Mouse (Mus musculus): Measurements from ENCODE around the gene Pip4k2a. TPM values are rescaled to one million over a fixed set of nuclear protein-coding genes. Genes with fewer than 3 reads are reported as not detected.

Gene Pip4k2a
- polyA plus RNA-seq, 1 experiment from 2014 or later = 14.9 TPM

DNA sequence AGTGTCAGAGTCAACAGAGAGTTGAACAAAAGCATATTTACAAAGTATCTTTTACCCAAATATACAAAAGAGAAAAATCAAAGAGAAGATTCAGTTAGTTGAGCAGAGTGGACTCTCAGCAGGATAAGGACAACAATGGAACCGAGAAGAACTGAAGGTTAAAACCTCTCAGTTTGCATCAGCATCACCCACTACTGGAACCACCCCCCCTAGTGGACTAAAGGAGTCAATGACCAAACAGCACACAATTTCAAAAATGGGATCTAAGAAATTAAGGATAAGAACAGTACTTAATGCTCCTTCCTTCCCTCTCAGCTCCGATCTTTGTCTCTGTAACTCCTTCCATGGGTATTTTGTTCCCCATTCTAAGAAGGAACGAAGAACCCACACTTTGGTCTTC is 113.6 kb downstream of the Pip4k2a start:
- ATAC-seq (ENCODE audit: insufficient number of reproducible peaks, insufficient read depth, low FRiP score, low read depth) = no peak
- H3K27me3 ChIP-seq (ENCODE audit: control insufficient read depth, insufficient read depth, low read length) = no peaks in the 10 kb centered on the region
- H3K9me3 ChIP-seq (ENCODE audit: control insufficient read depth, low read depth, low read length) = no peaks in the 10 kb centered on the region
- H3K36me3 ChIP-seq (ENCODE audit: control insufficient read depth, insufficient read depth, low read length) = no peaks in the 10 kb centered on the region
- H3K4me3 ChIP-seq (ENCODE audit: low read depth, low read length) = no peak overlapping the region
- H3K4me1 ChIP-seq (ENCODE audit: control insufficient read depth, insufficient read depth, low read length) = no peaks in the 10 kb centered on the region
- H3K27ac ChIP-seq (ENCODE audit: low read length) = no peak overlapping the region
- 80% methylated on average over 3 of the region's 3 CpGs for WGBS
- H3K9ac ChIP-seq (replicated peaks; ENCODE audit: low read depth, low read length) = no peak overlapping the region
- H3K4me2 ChIP-seq (replicated peaks; ENCODE audit: low read depth, low read length) = no peak overlapping the region

- whole genome bisulfite sequencing = 95% methylated on average over 7 of the region's 7 CpGs
- no peak overlapping the region for H3K4me3 ChIP-seq (ENCODE audit: low read depth, low read length)
- H3K27ac ChIP-seq (ENCODE audit: low read length) = no peak overlapping the region
- no peak overlapping the region for H3K4me2 ChIP-seq (replicated peaks; ENCODE audit: low read depth, low read length)
- no peaks in the 10 kb centered on the region for H3K9me3 ChIP-seq (ENCODE audit: control insufficient read depth, low read depth, low read length)
- no peaks in the 10 kb centered on the region for H3K4me1 ChIP-seq (ENCODE audit: control insufficient read depth, insufficient read depth, low read length)
- no peak overlapping the region for H3K9ac ChIP-seq (replicated peaks; ENCODE audit: low read depth, low read length)
- ATAC-seq (ENCODE audit: insufficient number of reproducible peaks, insufficient read depth, low FRiP score, low read depth) = no peak
- H3K36me3 ChIP-seq (ENCODE audit: control insufficient read depth, insufficient read depth, low read length) = no peaks in the 10 kb centered on the region
- no peaks in the 10 kb centered on the region for H3K27me3 ChIP-seq (ENCODE audit: control insufficient read depth, insufficient read depth, low read length)
These were observed 123.3 kb downstream of the Pip4k2a start for GRCm38 (mm10) chr2:18874626-18875025.

DNA sequence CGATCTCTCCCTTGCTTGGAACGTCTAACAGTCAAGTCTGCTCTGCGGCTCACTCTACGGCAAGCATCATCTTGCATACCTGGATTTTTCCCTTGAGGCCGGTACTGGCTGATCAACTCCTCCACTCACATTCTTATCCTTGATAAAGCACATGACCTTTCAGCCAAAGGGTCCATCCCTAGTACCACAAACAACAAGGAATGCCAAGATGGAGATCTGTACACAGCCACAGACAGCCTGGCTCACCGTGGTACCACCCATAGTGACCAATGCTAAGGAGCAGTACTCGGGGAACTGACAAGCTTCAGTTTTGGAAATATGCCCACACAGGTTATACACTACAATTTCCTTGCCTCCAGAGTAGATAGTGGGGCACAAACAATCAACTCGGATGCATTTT is 123.9 kb downstream of the Pip4k2a start:
- Histone ChIP-seq H3K4me1 (ENCODE audit: control insufficient read depth, insufficient read depth, low read length) (no peaks in the 10 kb centered on the region), H3K36me3 (ENCODE audit: control insufficient read depth, insufficient read depth, low read length) (no peaks in the 10 kb centered on the region), H3K4me3 (ENCODE audit: low read depth, low read length) (no peak overlapping the region), H3K4me2 (replicated peaks; ENCODE audit: low read depth, low read length) (no peak overlapping the region), H3K27me3 (ENCODE audit: control insufficient read depth, insufficient read depth, low read length) (no peaks in the 10 kb centered on the region), H3K9ac (replicated peaks; ENCODE audit: low read depth, low read length) (no peak overlapping the region), H3K27ac (ENCODE audit: low read length) (no peak overlapping the region), H3K9me3 (ENCODE audit: control insufficient read depth, low read depth, low read length) (no peaks in the 10 kb centered on the region)
- WGBS = 86% methylated on average over 8 of the region's 8 CpGs
- no peak for ATAC-seq (ENCODE audit: insufficient number of reproducible peaks, insufficient read depth, low FRiP score, low read depth)

- no peak overlapping the region for H3K4me3 ChIP-seq (ENCODE audit: low read depth, low read length)
- H3K9ac ChIP-seq (replicated peaks; ENCODE audit: low read depth, low read length) = no peak overlapping the region
- H3K9me3 ChIP-seq (ENCODE audit: control insufficient read depth, low read depth, low read length) = no peaks in the 10 kb centered on the region
- no peak for ATAC-seq (ENCODE audit: insufficient number of reproducible peaks, insufficient read depth, low FRiP score, low read depth)
- no peaks in the 10 kb centered on the region for H3K36me3 ChIP-seq (ENCODE audit: control insufficient read depth, insufficient read depth, low read length)
- 72% methylated on average over 3 of the region's 3 CpGs for WGBS
- no peak overlapping the region for H3K27ac ChIP-seq (ENCODE audit: low read length)
- no peak overlapping the region for H3K4me2 ChIP-seq (replicated peaks; ENCODE audit: low read depth, low read length)
- no peaks in the 10 kb centered on the region for H3K27me3 ChIP-seq (ENCODE audit: control insufficient read depth, insufficient read depth, low read length)
- H3K4me1 ChIP-seq (ENCODE audit: control insufficient read depth, insufficient read depth, low read length) = no peaks in the 10 kb centered on the region
These were observed 124.5 kb downstream of the Pip4k2a start for GRCm38 (mm10) chr2:18873440-18873839.

DNA sequence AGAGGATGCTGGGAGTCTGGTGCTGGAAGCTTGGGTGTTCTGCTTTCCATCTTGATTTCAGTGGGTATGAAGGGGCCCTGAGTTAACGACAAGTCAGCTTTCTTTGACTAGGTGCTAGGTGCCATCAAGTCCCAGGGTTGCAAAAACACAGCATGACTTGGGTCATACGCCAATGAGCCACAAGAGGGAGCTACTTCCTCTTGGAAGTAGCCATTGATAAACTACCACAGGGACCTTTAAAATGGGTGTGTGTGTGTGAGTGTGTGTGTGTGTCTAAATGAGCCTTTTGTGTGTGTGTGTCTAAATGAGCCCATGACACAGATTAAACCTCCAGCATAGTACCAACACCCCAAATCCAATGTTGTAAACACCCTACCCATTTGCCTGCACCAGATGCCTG is 125.1 kb downstream of the Pip4k2a start:
- no peaks in the 10 kb centered on the region for H3K4me1 ChIP-seq (ENCODE audit: control insufficient read depth, insufficient read depth, low read length)
- H3K27me3 ChIP-seq (ENCODE audit: control insufficient read depth, insufficient read depth, low read length) = no peaks in the 10 kb centered on the region
- no peak for ATAC-seq (ENCODE audit: insufficient number of reproducible peaks, insufficient read depth, low FRiP score, low read depth)
- no peak overlapping the region for H3K4me3 ChIP-seq (ENCODE audit: low read depth, low read length)
- 9% methylated on average over 2 of the region's 2 CpGs for WGBS
- no peak overlapping the region for H3K27ac ChIP-seq (ENCODE audit: low read length)
- H3K36me3 ChIP-seq (ENCODE audit: control insufficient read depth, insufficient read depth, low read length) = no peaks in the 10 kb centered on the region
- no peak overlapping the region for H3K9ac ChIP-seq (replicated peaks; ENCODE audit: low read depth, low read length)
- no peaks in the 10 kb centered on the region for H3K9me3 ChIP-seq (ENCODE audit: control insufficient read depth, low read depth, low read length)
- H3K4me2 ChIP-seq (replicated peaks; ENCODE audit: low read depth, low read length) = no peak overlapping the region

GRCm38 (mm10) chr2:18871087-18871486 is 126.8 kb downstream of the Pip4k2a start:
- peak; percentile 63; the same call in 1 of the 2 replicates for ATAC-seq (ENCODE audit: insufficient number of reproducible peaks, insufficient read depth, low FRiP score, low read depth)
- H3K27me3 ChIP-seq (ENCODE audit: control insufficient read depth, insufficient read depth, low read length) = no peaks in the 10 kb centered on the region
- H3K9ac ChIP-seq (replicated peaks; ENCODE audit: low read depth, low read length) = no peak overlapping the region
- WGBS = 90% methylated on average over 3 of the region's 3 CpGs
- no peak overlapping the region for H3K4me3 ChIP-seq (ENCODE audit: low read depth, low read length)
- H3K9me3 ChIP-seq (ENCODE audit: control insufficient read depth, low read depth, low read length) = no peaks in the 10 kb centered on the region
- H3K36me3 ChIP-seq (ENCODE audit: control insufficient read depth, insufficient read depth, low read length) = no peaks in the 10 kb centered on the region
- H3K27ac ChIP-seq (ENCODE audit: low read length) = no peak overlapping the region
- no peak overlapping the region for H3K4me2 ChIP-seq (replicated peaks; ENCODE audit: low read depth, low read length)
- no peaks in the 10 kb centered on the region for H3K4me1 ChIP-seq (ENCODE audit: control insufficient read depth, insufficient read depth, low read length)

DNA sequence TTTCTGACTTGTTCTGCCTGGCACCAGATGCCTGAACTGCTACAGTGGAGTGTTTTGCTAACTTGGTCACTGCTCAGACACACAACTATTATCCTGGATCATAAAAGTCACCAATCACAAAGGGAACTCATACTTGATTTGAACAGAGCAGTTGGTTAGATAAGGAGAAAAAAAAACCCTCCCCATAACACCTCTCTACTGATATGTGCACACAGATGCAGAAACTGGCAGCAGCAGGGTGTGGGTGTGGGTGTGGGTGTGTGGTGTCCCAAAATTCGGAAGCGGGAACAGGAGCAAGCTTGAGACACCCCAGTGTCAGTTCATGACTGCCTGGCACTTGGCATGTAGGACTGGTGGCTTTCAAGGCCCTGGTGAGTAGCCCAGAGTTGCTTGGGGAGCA is 130.9 kb downstream of the Pip4k2a start:
- no peaks in the 10 kb centered on the region for H3K9me3 ChIP-seq (ENCODE audit: control insufficient read depth, low read depth, low read length)
- H3K27ac ChIP-seq (ENCODE audit: low read length) = no peak overlapping the region
- no peak overlapping the region for H3K4me2 ChIP-seq (replicated peaks; ENCODE audit: low read depth, low read length)
- H3K4me1 ChIP-seq (ENCODE audit: control insufficient read depth, insufficient read depth, low read length) = no peaks in the 10 kb centered on the region
- H3K4me3 ChIP-seq (ENCODE audit: low read depth, low read length) = no peak overlapping the region
- H3K36me3 ChIP-seq (ENCODE audit: control insufficient read depth, insufficient read depth, low read length) = no peaks in the 10 kb centered on the region; the same call in none of the 2 replicates
- WGBS = 95% methylated on average over 2 of the region's 2 CpGs
- ATAC-seq (ENCODE audit: insufficient number of reproducible peaks, insufficient read depth, low FRiP score, low read depth) = no peak
- H3K27me3 ChIP-seq (ENCODE audit: control insufficient read depth, insufficient read depth, low read length) = no peaks in the 10 kb centered on the region
- H3K9ac ChIP-seq (replicated peaks; ENCODE audit: low read depth, low read length) = no peak overlapping the region

DNA sequence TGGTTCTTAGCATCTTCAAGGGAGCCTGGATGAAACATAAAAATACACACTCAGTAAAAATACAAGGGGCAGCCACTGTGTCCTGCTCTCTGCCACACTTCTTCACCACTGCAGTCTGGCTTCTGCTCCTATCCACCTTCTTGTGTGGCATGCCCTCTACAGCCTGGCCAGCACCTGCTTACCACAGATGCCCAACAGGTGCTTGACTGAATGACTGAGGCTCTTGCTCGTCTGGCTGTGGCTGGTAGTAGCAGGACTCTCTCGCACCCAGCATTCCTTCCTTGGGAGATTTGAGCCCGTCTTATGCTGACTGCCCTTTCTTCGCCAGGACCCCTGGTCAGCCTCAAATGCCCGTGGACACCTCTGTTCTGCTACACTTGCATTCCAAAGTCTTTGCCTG is 133.2 kb downstream of the Pip4k2a start:
- Histone ChIP-seq H3K4me3 (ENCODE audit: low read depth, low read length) (no peak overlapping the region), H3K9ac (replicated peaks; ENCODE audit: low read depth, low read length) (no peak overlapping the region), H3K27ac (ENCODE audit: low read length) (no peak overlapping the region), H3K27me3 (ENCODE audit: control insufficient read depth, insufficient read depth, low read length) (no peaks in the 10 kb centered on the region), H3K36me3 (ENCODE audit: control insufficient read depth, insufficient read depth, low read length) (no peaks in the 10 kb centered on the region; the same call in none of the 2 replicates), H3K4me2 (replicated peaks; ENCODE audit: low read depth, low read length) (no peak overlapping the region), H3K4me1 (ENCODE audit: control insufficient read depth, insufficient read depth, low read length) (no peaks in the 10 kb centered on the region), H3K9me3 (ENCODE audit: control insufficient read depth, low read depth, low read length) (no peaks in the 10 kb centered on the region)
- no peak for ATAC-seq (ENCODE audit: insufficient number of reproducible peaks, insufficient read depth, low FRiP score, low read depth)
- 84% methylated on average over 5 of the region's 5 CpGs for WGBS

- WGBS = 79% methylated on average over 5 of the region's 5 CpGs
- H3K9me3 ChIP-seq (ENCODE audit: control insufficient read depth, low read depth, low read length) = no peaks in the 10 kb centered on the region
- H3K9ac ChIP-seq (replicated peaks; ENCODE audit: low read depth, low read length) = no peak overlapping the region
- H3K27me3 ChIP-seq (ENCODE audit: control insufficient read depth, insufficient read depth, low read length) = no peaks in the 10 kb centered on the region
- no peak overlapping the region for H3K27ac ChIP-seq (ENCODE audit: low read length)
- no peak overlapping the region for H3K4me2 ChIP-seq (replicated peaks; ENCODE audit: low read depth, low read length)
- no peak overlapping the region for H3K4me3 ChIP-seq (ENCODE audit: low read depth, low read length)
- no peaks in the 10 kb centered on the region; the same call in none of the 2 replicates for H3K36me3 ChIP-seq (ENCODE audit: control insufficient read depth, insufficient read depth, low read length)
- no peak for ATAC-seq (ENCODE audit: insufficient number of reproducible peaks, insufficient read depth, low FRiP score, low read depth)
- no peaks in the 10 kb centered on the region for H3K4me1 ChIP-seq (ENCODE audit: control insufficient read depth, insufficient read depth, low read length)
These were observed 136.2 kb downstream of the Pip4k2a start for GRCm38 (mm10) chr2:18861607-18862158.
